Mouse (Mus musculus) bone marrow, adult 2 months (tissue): ENCODE measurements at regions not wholly inside any gene's neighbourhood (a gene's known extent, or its start where the extent isn't known, plus 50 kb on each side); places are given as distances from the start of the nearest gene placed in this dataset.

Experiments used
- CTCF ChIP-seq: fragments of 200-500 bp; IDR thresholded peaks from 2 replicates; pipeline ENCODE4 v1.5.1; 2011; ENCODE audit warnings: low read length, control low read depth; ENCODE audit not compliant: control insufficient read depth, insufficient read depth
- POLR2A ChIP-seq: fragments of 200-500 bp; IDR thresholded peaks from 2 replicates; pipeline ENCODE4 v1.6.1; 2011; ENCODE audit warnings: low read depth, mild to moderate bottlenecking, control low read depth, low read length, borderline replicate concordance; ENCODE audit not compliant: control insufficient read depth

DNA sequence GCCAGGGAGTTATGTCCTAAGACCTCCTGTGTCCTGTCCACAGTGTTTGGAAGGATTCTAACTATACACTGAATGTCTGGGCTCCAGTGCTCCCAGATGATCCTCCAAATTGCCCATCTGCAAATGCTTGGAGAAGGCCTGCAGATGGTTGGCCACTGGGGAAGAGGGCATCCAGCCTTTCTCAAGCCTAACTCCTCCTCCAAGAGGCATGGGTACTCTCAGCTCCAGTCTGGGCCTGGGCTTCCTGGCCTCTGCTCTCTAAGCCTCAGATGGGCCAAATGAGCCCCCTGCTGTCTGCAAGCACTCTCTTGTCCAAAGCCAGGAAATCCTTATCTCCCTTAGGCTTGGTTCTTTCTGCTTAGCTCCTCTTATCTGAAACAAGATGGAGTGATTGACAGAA is 290.8 kb downstream of the Dysf start:
- TF ChIP-seq CTCF (no peak), POLR2A (no peak)
